Mouse (Mus musculus): Measurements from ENCODE around the gene Olfr571.

Olfr571 gene

DNA sequence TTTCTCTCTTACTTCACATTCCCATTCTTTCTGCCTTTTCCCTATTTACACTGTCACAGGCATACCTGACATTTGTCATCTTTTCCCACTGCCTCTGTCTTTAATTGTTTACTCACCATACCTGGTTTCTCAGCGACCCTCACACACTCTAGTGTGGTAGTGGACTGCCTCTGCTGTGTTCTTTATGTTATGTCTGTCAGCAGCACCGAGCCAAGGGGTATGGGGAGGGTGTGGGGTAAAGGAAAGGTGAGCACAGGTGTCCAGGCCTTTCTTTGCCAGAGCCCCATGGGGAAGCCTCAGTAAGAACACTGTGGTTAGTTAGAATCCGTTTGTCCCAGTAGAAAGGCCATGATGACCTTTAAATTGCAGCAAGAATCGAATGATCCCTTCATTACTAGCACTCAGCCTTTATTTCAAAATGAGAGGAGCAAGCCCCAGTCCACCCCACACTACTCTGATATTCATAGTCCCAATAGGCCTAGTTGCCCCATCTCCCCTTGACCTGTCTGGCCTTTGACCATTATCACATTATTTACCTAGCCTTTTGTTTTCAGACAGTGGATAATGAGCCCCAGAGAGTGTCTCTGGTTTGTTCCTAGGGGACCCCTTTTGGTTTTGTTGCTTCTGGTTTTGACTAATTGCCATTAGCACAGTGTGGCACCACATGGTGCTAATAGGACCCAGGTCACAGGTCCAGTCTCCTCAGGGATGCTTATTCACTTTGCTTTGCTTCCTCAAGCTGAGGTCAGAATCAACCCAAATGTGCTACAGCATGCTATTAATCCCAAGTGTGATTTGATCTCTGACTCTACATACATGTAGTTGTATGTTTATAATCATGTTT is at the start of gene Olfr571:
Gene Olfr571, minus strand, starts transcription at position 505 of the 844 bp plus-strand sequence.
- DNase-seq, result no peak

GRCm38 (mm10) chr7:102962360-102962759 is 45.0 kb upstream of the Olfr571 start, which contains the start of gene Olfr576:
Olfr576 (plus strand) TSS chr7:102962660.
- no peak for DNase-seq

- DNase-seq, result no peak
Measured at GRCm38 (mm10) chr7:102958593-102958992, 41.3 kb upstream of the Olfr571 start, which contains the start of gene Olfr575. Olfr575 (minus strand) TSS chr7:102958775.

DNA sequence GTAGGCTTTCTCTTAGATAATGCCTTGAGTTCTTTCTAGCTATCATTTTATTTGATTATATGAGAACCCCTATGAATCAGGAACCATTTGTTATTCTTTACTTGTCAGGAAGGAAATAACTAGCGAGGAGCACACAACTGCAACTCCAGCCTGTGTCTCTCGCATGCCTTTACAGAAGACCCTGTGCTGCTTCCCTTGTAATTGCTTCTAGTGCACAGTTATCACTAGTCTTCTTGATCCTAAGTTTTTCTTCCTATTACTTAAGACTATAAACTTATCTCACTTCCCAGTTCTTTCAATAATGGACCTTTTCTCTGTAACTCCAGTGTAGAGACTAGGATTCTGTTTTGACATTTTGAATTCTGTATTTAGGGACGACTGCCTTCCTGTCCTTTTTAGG is 40.8 kb upstream of the Olfr571 start:
- DNase-seq, result no peak

DNA sequence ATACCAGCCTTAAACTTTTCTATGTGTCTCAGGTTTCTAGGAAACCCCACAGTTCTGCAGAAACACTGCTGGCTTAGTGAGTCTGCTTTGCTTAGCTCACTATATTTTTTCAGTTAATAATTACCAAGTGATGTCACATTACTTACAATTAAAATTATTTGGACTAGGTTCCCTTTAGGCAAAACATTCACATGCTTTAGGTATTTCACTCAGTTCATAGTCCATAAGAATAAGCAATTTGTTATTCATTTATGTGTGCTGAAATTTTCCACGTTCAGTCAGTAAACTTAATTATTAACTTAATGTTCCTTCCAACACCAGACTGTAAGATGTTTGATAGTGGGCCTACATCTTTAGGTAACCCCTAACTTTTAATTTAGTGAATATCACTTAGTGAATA is 33.4 kb upstream of the Olfr571 start:
- DNase-seq, result no peak

DNA sequence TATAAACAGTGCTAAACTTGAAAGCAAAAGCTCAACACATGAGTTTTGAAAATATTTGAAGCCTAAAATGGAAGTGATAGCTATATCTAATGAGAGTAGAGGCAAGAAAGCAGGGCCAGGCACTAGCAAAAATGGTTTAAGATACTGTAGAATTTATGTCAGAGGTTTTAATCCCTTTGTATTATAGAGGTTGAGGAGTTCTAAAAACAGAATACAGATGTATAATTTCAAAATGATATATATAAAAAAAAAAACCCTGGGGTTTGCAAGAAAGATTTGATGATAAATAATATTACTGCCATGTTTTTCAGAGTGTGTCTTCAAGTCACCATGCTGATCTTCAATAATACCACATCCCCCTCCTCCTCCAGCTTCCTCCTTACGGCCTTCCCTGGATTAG is 30.8 kb upstream of the Olfr571 start, which contains the start of gene Olfr574:
Gene Olfr574, plus strand, starts transcription at position 301 of the 400 bp plus-strand sequence.
- DNase-seq, result no peak

DNA sequence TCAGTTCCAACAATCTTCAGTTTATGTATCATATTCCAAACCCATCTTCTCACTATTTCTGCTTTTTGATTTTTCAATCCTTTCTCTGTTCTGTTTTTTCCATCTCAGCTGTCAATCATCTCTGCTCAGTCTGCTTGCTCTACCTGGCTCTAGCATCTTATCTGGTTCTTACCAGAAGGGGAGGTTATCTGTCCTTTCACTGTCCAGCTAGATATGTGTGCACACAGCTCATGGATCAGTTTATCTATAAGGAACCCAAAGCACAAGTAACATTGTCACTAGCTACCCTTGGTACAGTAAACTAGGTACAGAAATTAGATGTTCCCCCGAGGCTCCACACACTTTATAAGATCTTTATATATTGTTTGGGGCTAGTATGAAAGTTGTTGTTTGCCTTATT is 26.1 kb upstream of the Olfr571 start:
- DNase-seq, result no peak

DNA sequence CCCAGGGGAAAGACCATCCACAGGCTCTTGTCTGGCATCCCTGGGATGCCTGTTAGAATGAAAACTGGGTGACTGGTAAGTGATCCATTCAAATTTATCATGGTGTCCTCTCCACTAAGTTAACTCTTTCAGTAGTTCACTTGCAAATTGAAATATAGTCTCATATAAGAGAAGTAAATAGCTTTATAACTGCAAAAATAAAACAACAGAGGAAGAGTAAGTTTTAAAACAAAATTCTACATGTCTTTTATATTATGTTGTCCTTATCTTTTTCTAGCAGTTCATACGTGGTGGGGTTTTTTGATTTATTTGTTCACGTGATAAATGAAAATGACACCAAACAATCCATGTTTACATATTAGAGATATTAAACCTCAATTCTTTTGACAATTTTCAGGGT is 25.1 kb upstream of the Olfr571 start, which contains the start of gene Olfr573-ps1:
Gene Olfr573-ps1, minus strand, starts transcription at position 101 of the 400 bp plus-strand sequence.
- DNase-seq, result no peak

DNA sequence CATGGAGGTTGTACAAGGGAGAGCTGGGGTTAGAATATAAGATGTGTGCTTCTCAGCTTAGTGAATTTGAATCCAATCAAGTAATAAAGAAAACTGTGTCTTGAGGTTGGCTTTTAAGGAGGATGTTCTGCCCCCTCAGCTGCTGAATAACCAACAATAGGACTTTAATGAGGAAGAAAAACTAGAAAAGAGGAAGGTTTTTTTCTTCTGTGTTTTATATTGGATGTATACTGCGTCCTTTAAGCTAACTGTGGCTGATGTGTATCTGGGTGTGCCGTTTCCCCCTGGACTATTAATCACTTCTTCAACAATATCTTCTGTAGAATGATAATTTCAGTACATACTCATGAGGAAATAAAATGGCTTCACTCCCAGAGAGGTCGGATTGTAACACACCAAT is 9.8 kb upstream of the Olfr571 start:
- no peak for DNase-seq

GRCm38 (mm10) chr7:102924109-102924508 is 6.8 kb upstream of the Olfr571 start, which contains the start of gene Olfr572:
Olfr572 (plus strand) TSS chr7:102924409.
- no peak for DNase-seq

GRCm38 (mm10) chr7:102919632-102920031 is 2.3 kb upstream of the Olfr571 start:
- no peak for DNase-seq

- DNase-seq, result no peak
Measured at GRCm38 (mm10) chr7:102916405-102916804, 931 bp downstream of the Olfr571 start.

DNA sequence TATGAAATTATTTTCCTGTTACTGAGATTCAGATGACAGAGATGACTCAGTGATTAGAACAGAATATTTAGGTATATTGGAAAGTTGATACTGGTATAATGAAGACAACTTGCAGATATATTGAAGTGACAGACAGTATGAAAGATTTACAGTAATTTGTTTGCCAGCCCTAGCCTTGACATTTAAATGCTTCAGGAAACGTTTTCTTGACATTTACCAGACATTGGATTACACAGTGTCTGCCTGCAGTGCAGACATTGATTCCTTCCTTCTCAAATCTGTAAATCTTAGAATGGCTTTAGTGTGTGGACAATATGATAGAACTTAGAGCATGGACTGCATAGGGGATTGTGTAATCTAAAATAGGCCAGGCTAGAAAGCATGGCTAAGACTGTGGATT is 2.1 kb downstream of the Olfr571 start:
- no peak for DNase-seq

GRCm38 (mm10) chr7:102890782-102891181 is 26.6 kb downstream of the Olfr571 start, which contains the start of gene Olfr569:
Olfr569 (minus strand) TSS chr7:102890882.
- no peak for DNase-seq

GRCm38 (mm10) chr7:102876822-102877221 is 40.5 kb downstream of the Olfr571 start, which contains the start of gene Olfr568:
Olfr568 (plus strand) TSS chr7:102877122.
- no peak for DNase-seq

DNA sequence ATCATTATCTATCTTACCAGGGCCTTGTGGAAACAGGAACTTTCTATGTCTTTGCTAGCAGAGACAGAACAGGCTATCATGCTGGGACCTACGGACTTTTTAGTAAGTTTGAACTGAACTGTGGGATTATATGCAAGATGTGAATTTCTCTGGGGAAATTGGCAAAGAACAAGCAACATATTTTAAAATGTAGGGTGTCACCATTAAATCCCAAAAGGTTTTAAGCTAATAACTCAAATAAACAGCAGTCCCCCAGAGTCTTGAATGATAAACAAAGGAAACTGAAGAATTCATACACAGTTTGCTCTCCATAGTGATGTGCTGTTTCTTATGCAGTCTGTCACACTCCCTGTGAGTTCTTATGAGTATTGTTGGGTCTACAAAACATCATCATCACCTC is 58.7 kb downstream of the Olfr571 start, which contains the start of gene Olfr566:
Gene Olfr566, minus strand, starts transcription at position 101 of the 400 bp plus-strand sequence.
- DNase-seq, result no peak

DNA sequence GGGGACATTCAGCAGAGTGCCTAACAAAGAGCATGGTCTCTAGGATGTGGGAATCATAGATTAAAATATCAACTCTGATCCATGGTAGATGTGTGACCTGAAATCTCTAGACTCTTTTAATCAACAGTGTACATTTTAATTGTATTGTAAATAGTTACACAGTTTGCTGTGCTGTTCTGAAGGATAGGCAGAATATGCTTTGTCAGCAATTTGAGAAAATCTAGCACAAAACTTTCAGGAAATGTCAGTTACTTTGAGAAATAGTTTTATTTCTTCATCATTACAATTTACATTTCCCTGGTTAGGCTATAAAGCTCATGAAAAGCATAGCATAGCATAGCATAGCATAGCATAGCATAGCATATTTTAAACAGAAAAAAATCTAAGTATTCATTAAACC is 61.5 kb downstream of the Olfr571 start:
- no peak for DNase-seq
